Mouse (Mus musculus): ENCODE data around the gene Fktn.

DNA sequence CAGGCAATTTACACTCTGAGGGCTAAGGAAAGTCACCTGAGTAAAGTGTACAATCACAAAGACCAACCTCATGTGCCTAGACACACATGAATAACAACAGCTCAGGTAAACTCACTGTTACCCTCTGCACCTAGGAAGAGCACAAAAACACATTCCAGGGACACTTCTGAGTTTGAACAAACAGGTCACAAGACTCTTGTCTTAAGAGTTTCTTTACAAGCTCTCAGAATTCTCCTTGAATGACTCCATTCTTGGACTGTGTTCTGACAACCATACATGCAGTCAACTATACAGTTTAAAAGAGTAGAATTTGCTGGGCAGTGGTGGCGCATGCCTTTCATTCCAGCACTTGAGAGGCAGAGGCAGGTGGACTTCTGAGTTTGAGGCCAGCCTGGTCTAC is 14.3 kb downstream of the Fktn start:
- TF ChIP-seq CTCF (IDR thresholded peaks at IDR 0.05; ENCODE audit: extremely low read depth, insufficient read length, insufficient replicate concordance, low read depth, low read length) (no peak), POLR2A (IDR thresholded peaks at IDR 0.05; ENCODE audit: low read depth, low read length) (no peak)

All from small intestine, adult 2 months (tissue).